Mouse (Mus musculus): Measurements from ENCODE around the gene Slc25a10. TPM values are rescaled to one million over a fixed set of nuclear protein-coding genes. Genes with fewer than 3 reads are reported as not detected.

The Slc25a10 gene
- total RNA-seq, 1 experiment: 35.0 TPM

DNA sequence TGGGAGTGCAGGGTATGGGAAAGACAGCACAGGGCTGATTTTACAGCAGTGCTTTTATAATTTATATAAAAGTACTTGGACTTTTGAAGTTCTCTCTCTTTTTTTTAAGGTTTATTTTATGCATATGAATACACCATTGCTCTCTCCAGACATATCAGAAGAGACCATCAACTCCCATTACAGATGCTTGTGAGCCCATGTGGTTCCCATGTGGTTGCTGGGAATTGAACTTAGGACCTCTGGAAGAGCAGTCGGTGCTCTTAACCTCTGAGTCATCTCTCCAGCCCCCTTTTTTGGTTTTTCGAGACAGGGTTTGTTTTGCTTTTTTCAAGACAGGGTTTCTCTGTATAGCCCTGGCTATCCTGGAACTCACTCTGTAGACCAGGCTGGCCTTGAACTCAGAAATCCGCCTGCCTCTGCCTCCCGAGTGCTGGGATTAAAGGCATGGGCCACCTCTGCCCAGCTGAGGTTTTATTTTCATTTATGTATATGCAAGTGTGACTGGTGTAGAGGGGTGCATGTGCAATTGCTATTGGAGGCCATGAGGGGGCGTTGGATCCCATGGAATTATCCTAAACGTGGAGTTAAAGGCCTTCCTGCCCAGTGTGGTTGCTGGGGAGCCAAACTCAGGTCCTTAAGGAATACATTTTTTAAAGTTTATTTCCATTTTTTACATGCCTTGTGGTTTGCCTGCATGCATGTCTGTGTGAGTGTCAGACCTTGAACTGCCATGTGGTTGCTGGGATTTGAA is 32.6 kb upstream of the Slc25a10 start:
- TF ChIP-seq HCFC1 (IDR thresholded peaks at IDR 0.05; ENCODE audit: borderline replicate concordance, insufficient read depth, low read length): no peak
- TF ChIP-seq ZC3H11A (IDR thresholded peaks at IDR 0.05; ENCODE audit: borderline replicate concordance, low read depth, low read length): no peak
- no peak for TF ChIP-seq CHD2 (IDR thresholded peaks at IDR 0.05; ENCODE audit: low read depth, low read length)
- TF ChIP-seq MAFK (IDR thresholded peaks at IDR 0.05; ENCODE audit: insufficient read depth, low read depth, low read length): no peak
- TF ChIP-seq ZNF384 (IDR thresholded peaks at IDR 0.05; ENCODE audit: low read depth, low read length): no peak
- Histone ChIP-seq H3K36me3 (ENCODE audit: control insufficient read depth, insufficient read depth, low read length, poor library complexity, severe bottlenecking) (peaks cover 28% of the 10 kb centered on the region), H3K27ac (ENCODE audit: insufficient read depth, low read depth, low read length, poor library complexity, severe bottlenecking) (no peak overlapping the region), H3K9ac (ENCODE audit: insufficient read depth, low read depth, low read length, poor library complexity, severe bottlenecking) (peak overlapping the region; percentile 82; the same call in 1 of the 2 replicates), H3K9me3 (ENCODE audit: control insufficient read depth, insufficient read depth, low read depth, low read length) (no peaks in the 10 kb centered on the region), H3K4me3 (ENCODE audit: insufficient read depth in 1 of 2, low read depth in 1 of 2, low read length in 2 of 2, poor library complexity in 1 of 2, severe bottlenecking in 1 of 2) (peak overlapping the region; percentile 84 to 96), H3K4me1 (ENCODE audit: control insufficient read depth in 2 of 2, insufficient read depth in 2 of 2, low read length in 2 of 2, poor library complexity in 1 of 2) (no peaks in the 10 kb centered on the region; a peak in 1 of 4 replicates)
- DNase-seq (ENCODE audit: low read depth, low spot score): no peak
- in situ Hi-C loops (cut with MboI; ENCODE audit: low sequenced_read_pairs in 2 of 2, unreplicated experiment in 2 of 2): no loop called here

GRCm38 (mm10) chr11:120463536-120463935 is 28.1 kb upstream of the Slc25a10 start:
- H3K27ac ChIP-seq (ENCODE audit: insufficient read depth, low read depth, low read length, poor library complexity, severe bottlenecking): no peak overlapping the region
- no peaks in the 10 kb centered on the region for H3K9me3 ChIP-seq (ENCODE audit: control insufficient read depth, insufficient read depth, low read depth, low read length)
- no peak overlapping the region for H3K9ac ChIP-seq (ENCODE audit: insufficient read depth, low read depth, low read length, poor library complexity, severe bottlenecking)
- no peak overlapping the region for H3K4me3 ChIP-seq (ENCODE audit: insufficient read depth in 1 of 2, low read depth in 1 of 2, low read length in 2 of 2, poor library complexity in 1 of 2, severe bottlenecking in 1 of 2)
- TF ChIP-seq ZNF384 (IDR thresholded peaks at IDR 0.05; ENCODE audit: low read depth, low read length) (no peak), ZC3H11A (IDR thresholded peaks at IDR 0.05; ENCODE audit: borderline replicate concordance, low read depth, low read length) (no peak), HCFC1 (IDR thresholded peaks at IDR 0.05; ENCODE audit: borderline replicate concordance, insufficient read depth, low read length) (no peak), MAFK (IDR thresholded peaks at IDR 0.05; ENCODE audit: insufficient read depth, low read depth, low read length) (no peak), CHD2 (IDR thresholded peaks at IDR 0.05; ENCODE audit: low read depth, low read length) (no peak)
- H3K4me1 ChIP-seq (ENCODE audit: control insufficient read depth in 2 of 2, insufficient read depth in 2 of 2, low read length in 2 of 2, poor library complexity in 1 of 2): 0 out of 4 replicates have a peak, but pooled peaks cover 2% of the 10 kb centered on the region in 2 experiments
- in situ Hi-C loops (cut with MboI; ENCODE audit: low sequenced_read_pairs in 2 of 2, unreplicated experiment in 2 of 2): no loop called here
- DNase-seq (ENCODE audit: low read depth, low spot score): no peak
- H3K36me3 ChIP-seq (ENCODE audit: control insufficient read depth, insufficient read depth, low read length, poor library complexity, severe bottlenecking): peaks cover 28% of the 10 kb centered on the region

- in situ Hi-C loops (cut with MboI; ENCODE audit: low sequenced_read_pairs in 2 of 2, unreplicated experiment in 2 of 2): no loop called here
- Histone ChIP-seq H3K9me3 (ENCODE audit: control insufficient read depth, insufficient read depth, low read depth, low read length) (no peaks in the 10 kb centered on the region), H3K27ac (ENCODE audit: insufficient read depth, low read depth, low read length, poor library complexity, severe bottlenecking) (no peak overlapping the region), H3K9ac (ENCODE audit: insufficient read depth, low read depth, low read length, poor library complexity, severe bottlenecking) (no peak overlapping the region), H3K4me3 (ENCODE audit: insufficient read depth in 1 of 2, low read depth in 1 of 2, low read length in 2 of 2, poor library complexity in 1 of 2, severe bottlenecking in 1 of 2) (no peak overlapping the region), H3K4me1 (ENCODE audit: control insufficient read depth in 2 of 2, insufficient read depth in 2 of 2, low read length in 2 of 2, poor library complexity in 1 of 2) (0 out of 4 replicates have a peak, but pooled peaks cover 2% of the 10 kb centered on the region in 2 experiments), H3K36me3 (ENCODE audit: control insufficient read depth, insufficient read depth, low read length, poor library complexity, severe bottlenecking) (peaks cover 28% of the 10 kb centered on the region)
- no peak for DNase-seq (ENCODE audit: low read depth, low spot score)
- TF ChIP-seq CHD2 (IDR thresholded peaks at IDR 0.05; ENCODE audit: low read depth, low read length) (no peak), ZNF384 (IDR thresholded peaks at IDR 0.05; ENCODE audit: low read depth, low read length) (no peak), ZC3H11A (IDR thresholded peaks at IDR 0.05; ENCODE audit: borderline replicate concordance, low read depth, low read length) (no peak), HCFC1 (IDR thresholded peaks at IDR 0.05; ENCODE audit: borderline replicate concordance, insufficient read depth, low read length) (no peak), MAFK (IDR thresholded peaks at IDR 0.05; ENCODE audit: insufficient read depth, low read depth, low read length) (no peak)
These were observed 27.3 kb upstream of the Slc25a10 start for GRCm38 (mm10) chr11:120464365-120464764.

DNA sequence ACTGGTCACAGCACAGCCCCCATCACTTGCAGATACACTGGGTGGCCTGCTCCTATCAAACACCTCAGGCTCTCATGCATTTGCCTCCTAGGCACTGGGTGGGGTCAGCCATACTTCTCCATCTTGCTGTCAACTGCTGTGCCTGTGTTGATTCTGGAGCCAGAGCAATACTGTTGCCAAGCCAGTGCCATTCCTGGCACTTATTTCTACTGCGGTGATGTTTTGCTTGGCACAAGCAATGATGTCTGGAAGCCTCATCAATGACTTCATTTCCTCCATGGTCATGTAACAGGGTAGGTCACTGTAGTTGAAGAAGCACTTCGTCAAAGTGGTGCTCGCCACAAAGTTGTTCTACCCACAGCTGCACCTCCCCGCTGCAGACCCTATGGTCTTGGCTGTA is 26.1 kb upstream of the Slc25a10 start:
- TF ChIP-seq ZNF384 (IDR thresholded peaks at IDR 0.05; ENCODE audit: low read depth, low read length): no peak
- TF ChIP-seq ZC3H11A (IDR thresholded peaks at IDR 0.05; ENCODE audit: borderline replicate concordance, low read depth, low read length): no peak
- TF ChIP-seq MAFK (IDR thresholded peaks at IDR 0.05; ENCODE audit: insufficient read depth, low read depth, low read length): no peak
- no peak for TF ChIP-seq CHD2 (IDR thresholded peaks at IDR 0.05; ENCODE audit: low read depth, low read length)
- no peak for TF ChIP-seq HCFC1 (IDR thresholded peaks at IDR 0.05; ENCODE audit: borderline replicate concordance, insufficient read depth, low read length)
- H3K36me3 ChIP-seq (ENCODE audit: control insufficient read depth, insufficient read depth, low read length, poor library complexity, severe bottlenecking): peaks cover 22% of the 10 kb centered on the region
- DNase-seq (ENCODE audit: low read depth, low spot score): no peak
- H3K4me1 ChIP-seq (ENCODE audit: control insufficient read depth in 2 of 2, insufficient read depth in 2 of 2, low read length in 2 of 2, poor library complexity in 1 of 2): 0 out of 4 replicates have a peak, but pooled peaks cover 2% of the 10 kb centered on the region in 2 experiments
- no peaks in the 10 kb centered on the region for H3K9me3 ChIP-seq (ENCODE audit: control insufficient read depth, insufficient read depth, low read depth, low read length)
- H3K27ac ChIP-seq (ENCODE audit: insufficient read depth, low read depth, low read length, poor library complexity, severe bottlenecking): no peak overlapping the region
- no peak overlapping the region for H3K4me3 ChIP-seq (ENCODE audit: insufficient read depth in 1 of 2, low read depth in 1 of 2, low read length in 2 of 2, poor library complexity in 1 of 2, severe bottlenecking in 1 of 2)
- in situ Hi-C loops (cut with MboI; ENCODE audit: low sequenced_read_pairs in 2 of 2, unreplicated experiment in 2 of 2): no loop called here
- no peak overlapping the region for H3K9ac ChIP-seq (ENCODE audit: insufficient read depth, low read depth, low read length, poor library complexity, severe bottlenecking)

All from ES-E14 (cell line).